Mouse (Mus musculus): ENCODE data around the gene Pkp4.

DNA sequence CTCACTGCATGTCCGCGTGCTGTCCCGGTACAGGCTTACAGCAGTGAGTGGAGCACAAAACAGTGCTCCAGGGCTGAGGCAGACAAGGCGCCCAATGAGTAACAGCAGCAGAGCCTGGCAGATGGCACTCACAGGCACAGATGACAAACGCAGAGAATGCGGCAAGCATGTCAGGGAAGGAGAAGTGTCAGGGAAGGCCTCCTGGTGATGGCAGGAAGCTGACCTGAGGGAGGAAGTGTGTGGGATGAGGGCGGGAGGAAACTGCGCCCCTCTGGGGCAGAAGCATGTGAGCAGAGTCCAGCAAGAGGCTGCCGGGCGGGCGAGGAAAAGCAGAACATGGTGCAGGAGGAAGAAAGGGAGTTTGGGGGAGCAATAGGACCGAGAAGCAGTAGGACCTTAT lies 185.8 kb downstream of the Pkp4 start:
- no peak for TF ChIP-seq POLR2A (IDR thresholded peaks at IDR 0.05; ENCODE audit: low read depth, low read length)
- no peak for TF ChIP-seq CTCF (IDR thresholded peaks at IDR 0.05; ENCODE audit: extremely low read depth, insufficient read depth, insufficient read length, insufficient replicate concordance)

Measured in spleen, adult 2 months (tissue).